Mouse (Mus musculus): ENCODE measurements around the gene Pgam2. TPM values are rescaled to one million over a fixed set of nuclear protein-coding genes. Genes with fewer than 3 reads are reported as not detected.

Pgam2 gene
- polyA plus RNA-seq, 1 experiment: 2.2 TPM

DNA sequence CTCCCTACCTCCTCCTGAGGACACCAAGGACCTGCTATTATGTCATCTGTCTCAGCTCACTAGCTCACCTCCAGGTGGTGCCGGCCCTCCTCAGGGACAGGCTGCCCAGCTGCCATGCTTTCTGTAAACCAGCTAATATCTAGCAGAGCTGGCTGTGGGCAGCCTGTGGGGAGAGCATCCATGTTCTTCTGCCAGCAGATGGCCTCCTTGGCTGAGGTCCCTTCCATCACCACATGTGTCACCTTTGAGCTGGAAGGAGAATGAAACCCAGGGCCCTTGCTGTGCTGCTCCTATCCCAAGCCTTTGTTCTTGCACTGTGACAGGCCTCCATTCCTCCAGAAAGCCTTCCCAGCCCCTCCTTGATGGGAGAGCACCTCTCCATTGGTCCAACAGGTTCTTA, 32.6 kb upstream of the Pgam2 start:
- Histone ChIP-seq H3K9me3 (replicated peaks; ENCODE audit: control insufficient read depth, insufficient read depth, low read length, poor library complexity, severe bottlenecking) (peaks cover 8% of the 10 kb centered on the region), H3K4me3 (ENCODE audit: low read depth, low read length) (no peak overlapping the region), H3K4me1 (ENCODE audit: control insufficient read depth, insufficient read depth, low read length) (no peaks in the 10 kb centered on the region), H3K27me3 (ENCODE audit: control insufficient read depth, insufficient read depth, low read length, poor library complexity, severe bottlenecking) (no peaks in the 10 kb centered on the region), H3K9ac (ENCODE audit: low read depth, poor library complexity, severe bottlenecking) (no peak overlapping the region), H3K36me3 (ENCODE audit: control insufficient read depth, insufficient read depth, low read length, poor library complexity, severe bottlenecking) (peaks cover 9% of the 10 kb centered on the region; the same call in 1 of the 2 replicates), H3K27ac (ENCODE audit: insufficient read depth, low read length) (no peak overlapping the region)
- no peak for TF ChIP-seq EP300 (IDR thresholded peaks at IDR 0.05; ENCODE audit: insufficient read depth, low read depth, low read length)
- TF ChIP-seq POLR2A (IDR thresholded peaks at IDR 0.05; ENCODE audit: insufficient read depth, low read length): no peak
- TF ChIP-seq CTCF (IDR thresholded peaks at IDR 0.05; ENCODE audit: low read depth, low read length): peak; percentile 22

- TF ChIP-seq EP300 (IDR thresholded peaks at IDR 0.05; ENCODE audit: insufficient read depth, low read depth, low read length): no peak
- TF ChIP-seq POLR2A (IDR thresholded peaks at IDR 0.05; ENCODE audit: insufficient read depth, low read length): no peak
- no peak for TF ChIP-seq CTCF (IDR thresholded peaks at IDR 0.05; ENCODE audit: low read depth, low read length)
- H3K9me3 ChIP-seq (replicated peaks; ENCODE audit: control insufficient read depth, insufficient read depth, low read length, poor library complexity, severe bottlenecking): no peaks in the 10 kb centered on the region
- no peak overlapping the region for H3K4me3 ChIP-seq (ENCODE audit: low read depth, low read length)
- no peaks in the 10 kb centered on the region for H3K27me3 ChIP-seq (ENCODE audit: control insufficient read depth, insufficient read depth, low read length, poor library complexity, severe bottlenecking)
- no peak overlapping the region for H3K27ac ChIP-seq (ENCODE audit: insufficient read depth, low read length)
- no peak overlapping the region for H3K9ac ChIP-seq (ENCODE audit: low read depth, poor library complexity, severe bottlenecking)
- no peaks in the 10 kb centered on the region for H3K4me1 ChIP-seq (ENCODE audit: control insufficient read depth, insufficient read depth, low read length)
- peaks cover 9% of the 10 kb centered on the region; the same call in 1 of the 2 replicates for H3K36me3 ChIP-seq (ENCODE audit: control insufficient read depth, insufficient read depth, low read length, poor library complexity, severe bottlenecking)
These were observed 31.5 kb upstream of the Pgam2 start for GRCm38 (mm10) chr11:5835057-5835456.

- no peaks in the 10 kb centered on the region for H3K27me3 ChIP-seq (ENCODE audit: control insufficient read depth, insufficient read depth, low read length, poor library complexity, severe bottlenecking)
- no peak overlapping the region for H3K9ac ChIP-seq (ENCODE audit: low read depth, poor library complexity, severe bottlenecking)
- no peak overlapping the region for H3K4me3 ChIP-seq (ENCODE audit: low read depth, low read length)
- H3K9me3 ChIP-seq (replicated peaks; ENCODE audit: control insufficient read depth, insufficient read depth, low read length, poor library complexity, severe bottlenecking): no peaks in the 10 kb centered on the region
- no peak overlapping the region for H3K27ac ChIP-seq (ENCODE audit: insufficient read depth, low read length)
- TF ChIP-seq EP300 (IDR thresholded peaks at IDR 0.05; ENCODE audit: insufficient read depth, low read depth, low read length) (no peak), POLR2A (IDR thresholded peaks at IDR 0.05; ENCODE audit: insufficient read depth, low read length) (no peak), CTCF (IDR thresholded peaks at IDR 0.05; ENCODE audit: low read depth, low read length) (no peak)
- H3K36me3 ChIP-seq (ENCODE audit: control insufficient read depth, insufficient read depth, low read length, poor library complexity, severe bottlenecking): peaks cover 9% of the 10 kb centered on the region; the same call in 1 of the 2 replicates
- no peaks in the 10 kb centered on the region for H3K4me1 ChIP-seq (ENCODE audit: control insufficient read depth, insufficient read depth, low read length)
These were observed 31.0 kb upstream of the Pgam2 start for GRCm38 (mm10) chr11:5834506-5834905.

GRCm38 (mm10) chr11:5829327-5829726, 25.8 kb upstream of the Pgam2 start:
- Histone ChIP-seq H3K4me3 (ENCODE audit: low read depth, low read length) (no peak overlapping the region), H3K9me3 (replicated peaks; ENCODE audit: control insufficient read depth, insufficient read depth, low read length, poor library complexity, severe bottlenecking) (no peaks in the 10 kb centered on the region), H3K27ac (ENCODE audit: insufficient read depth, low read length) (no peak overlapping the region), H3K27me3 (ENCODE audit: control insufficient read depth, insufficient read depth, low read length, poor library complexity, severe bottlenecking) (no peaks in the 10 kb centered on the region), H3K36me3 (ENCODE audit: control insufficient read depth, insufficient read depth, low read length, poor library complexity, severe bottlenecking) (peaks cover 8% of the 10 kb centered on the region; the same call in 1 of the 2 replicates), H3K4me1 (ENCODE audit: control insufficient read depth, insufficient read depth, low read length) (no peaks in the 10 kb centered on the region), H3K9ac (ENCODE audit: low read depth, poor library complexity, severe bottlenecking) (no peak overlapping the region)
- TF ChIP-seq POLR2A (IDR thresholded peaks at IDR 0.05; ENCODE audit: insufficient read depth, low read length) (no peak), EP300 (IDR thresholded peaks at IDR 0.05; ENCODE audit: insufficient read depth, low read depth, low read length) (no peak), CTCF (IDR thresholded peaks at IDR 0.05; ENCODE audit: low read depth, low read length) (no peak)

- TF ChIP-seq CTCF (IDR thresholded peaks at IDR 0.05; ENCODE audit: low read depth, low read length) (no peak), EP300 (IDR thresholded peaks at IDR 0.05; ENCODE audit: insufficient read depth, low read depth, low read length) (no peak), POLR2A (IDR thresholded peaks at IDR 0.05; ENCODE audit: insufficient read depth, low read length) (no peak)
- Histone ChIP-seq H3K9me3 (replicated peaks; ENCODE audit: control insufficient read depth, insufficient read depth, low read length, poor library complexity, severe bottlenecking) (no peaks in the 10 kb centered on the region), H3K4me3 (ENCODE audit: low read depth, low read length) (no peak overlapping the region), H3K4me1 (ENCODE audit: control insufficient read depth, insufficient read depth, low read length) (no peaks in the 10 kb centered on the region), H3K9ac (ENCODE audit: low read depth, poor library complexity, severe bottlenecking) (no peak overlapping the region), H3K36me3 (ENCODE audit: control insufficient read depth, insufficient read depth, low read length, poor library complexity, severe bottlenecking) (0 out of 2 replicates have a peak, but pooled peaks cover 8% of the 10 kb centered on the region), H3K27ac (ENCODE audit: insufficient read depth, low read length) (no peak overlapping the region), H3K27me3 (ENCODE audit: control insufficient read depth, insufficient read depth, low read length, poor library complexity, severe bottlenecking) (no peaks in the 10 kb centered on the region)
These were observed 25.1 kb upstream of the Pgam2 start for GRCm38 (mm10) chr11:5828509-5829191.

GRCm38 (mm10) chr11:5827931-5828330, 24.4 kb upstream of the Pgam2 start:
- Histone ChIP-seq H3K4me1 (ENCODE audit: control insufficient read depth, insufficient read depth, low read length) (no peaks in the 10 kb centered on the region), H3K9ac (ENCODE audit: low read depth, poor library complexity, severe bottlenecking) (no peak overlapping the region), H3K4me3 (ENCODE audit: low read depth, low read length) (no peak overlapping the region), H3K36me3 (ENCODE audit: control insufficient read depth, insufficient read depth, low read length, poor library complexity, severe bottlenecking) (0 out of 2 replicates have a peak, but pooled peaks cover 8% of the 10 kb centered on the region), H3K27ac (ENCODE audit: insufficient read depth, low read length) (no peak overlapping the region), H3K27me3 (ENCODE audit: control insufficient read depth, insufficient read depth, low read length, poor library complexity, severe bottlenecking) (no peaks in the 10 kb centered on the region), H3K9me3 (replicated peaks; ENCODE audit: control insufficient read depth, insufficient read depth, low read length, poor library complexity, severe bottlenecking) (no peaks in the 10 kb centered on the region)
- TF ChIP-seq POLR2A (IDR thresholded peaks at IDR 0.05; ENCODE audit: insufficient read depth, low read length) (no peak), EP300 (IDR thresholded peaks at IDR 0.05; ENCODE audit: insufficient read depth, low read depth, low read length) (no peak), CTCF (IDR thresholded peaks at IDR 0.05; ENCODE audit: low read depth, low read length) (no peak)

Measured in ES-Bruce4 (cell line).